Mouse (Mus musculus): Measurements from ENCODE around the gene Isl2.

Isl2 gene

DNA sequence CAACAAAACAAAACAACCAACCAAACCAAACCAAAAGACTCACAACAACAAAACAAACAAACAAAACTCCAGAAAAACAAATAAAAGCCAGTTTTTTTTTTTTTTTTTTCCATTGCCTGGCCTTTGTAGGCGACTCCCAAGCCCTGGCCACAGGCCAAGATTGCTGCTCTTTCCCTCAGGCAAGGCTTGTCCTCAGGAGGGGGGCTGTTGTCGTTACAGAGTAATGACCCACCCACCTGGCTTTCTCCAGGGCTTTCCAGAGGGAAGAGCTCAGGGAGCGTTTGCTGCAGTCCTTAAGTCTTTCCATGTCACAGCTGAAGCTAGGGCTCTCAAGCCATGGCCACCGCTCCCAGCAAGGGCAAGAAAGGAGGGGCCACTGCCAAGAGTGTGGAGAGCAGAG, at the start of gene Isl2:
TSS of gene Isl2 (plus strand) at position 296 of the 400 bp plus-strand sequence.
- peak; percentile 15 for DNase-seq (ENCODE audit: low spot score)

DNA sequence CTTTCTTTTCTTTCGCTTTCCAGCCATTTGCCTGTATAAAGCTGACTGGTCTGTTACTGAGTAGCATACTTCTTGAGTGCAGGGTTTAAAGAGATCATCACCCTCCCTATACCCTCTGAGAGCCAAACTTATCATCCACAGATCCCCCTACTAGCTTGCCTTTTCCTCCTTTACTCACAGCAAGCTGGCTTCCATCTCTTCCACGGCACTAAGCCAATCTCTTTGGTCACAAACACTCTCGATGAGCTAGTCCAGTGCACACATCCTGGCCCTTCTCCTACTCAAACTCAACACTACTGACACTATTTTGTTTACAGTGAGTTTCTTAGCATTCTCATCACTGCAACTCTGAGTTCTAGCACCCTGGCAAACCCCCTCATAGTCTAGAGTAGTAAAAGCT, 30.6 kb upstream of the Isl2 start:
- no peak for DNase-seq (ENCODE audit: low spot score)

DNA sequence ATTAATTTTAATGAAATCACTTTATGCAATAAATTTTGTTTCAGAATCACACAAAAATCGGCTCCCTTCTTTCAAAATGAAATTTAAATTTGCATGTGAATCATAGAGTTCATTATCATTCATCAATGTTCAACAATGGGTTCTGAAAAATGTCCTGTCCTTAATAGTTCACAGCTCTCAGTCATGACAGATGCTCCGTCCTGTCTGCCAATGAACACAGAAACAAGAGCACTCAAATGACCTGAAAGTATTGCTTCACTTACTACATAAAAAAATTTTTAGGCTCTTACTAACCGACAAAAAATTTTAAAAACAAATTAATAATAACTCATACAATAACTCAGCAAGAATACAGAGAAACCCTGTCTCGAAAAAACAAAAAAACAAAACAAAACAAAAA, 29.8 kb upstream of the Isl2 start:
- no peak for DNase-seq (ENCODE audit: low spot score)

DNA sequence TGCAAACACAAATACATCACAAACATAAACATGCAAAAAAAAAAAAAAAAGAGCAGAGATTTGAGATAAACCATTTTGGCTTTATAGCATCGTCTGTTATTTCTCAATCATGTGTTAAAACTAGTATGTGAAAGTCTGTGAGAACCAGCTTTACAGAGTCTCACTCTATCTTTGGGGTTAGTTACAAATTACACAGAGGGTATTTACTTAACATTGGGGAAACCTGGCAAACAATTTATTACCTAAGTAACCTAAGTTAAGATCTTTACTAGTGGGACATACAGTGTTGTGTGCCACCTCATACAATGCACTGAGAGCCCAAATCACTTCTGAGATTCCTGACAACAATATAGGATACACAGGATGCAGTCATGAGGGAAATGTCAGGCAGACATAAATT, 28.7 kb upstream of the Isl2 start:
- no peak for DNase-seq (ENCODE audit: low spot score)

DNA sequence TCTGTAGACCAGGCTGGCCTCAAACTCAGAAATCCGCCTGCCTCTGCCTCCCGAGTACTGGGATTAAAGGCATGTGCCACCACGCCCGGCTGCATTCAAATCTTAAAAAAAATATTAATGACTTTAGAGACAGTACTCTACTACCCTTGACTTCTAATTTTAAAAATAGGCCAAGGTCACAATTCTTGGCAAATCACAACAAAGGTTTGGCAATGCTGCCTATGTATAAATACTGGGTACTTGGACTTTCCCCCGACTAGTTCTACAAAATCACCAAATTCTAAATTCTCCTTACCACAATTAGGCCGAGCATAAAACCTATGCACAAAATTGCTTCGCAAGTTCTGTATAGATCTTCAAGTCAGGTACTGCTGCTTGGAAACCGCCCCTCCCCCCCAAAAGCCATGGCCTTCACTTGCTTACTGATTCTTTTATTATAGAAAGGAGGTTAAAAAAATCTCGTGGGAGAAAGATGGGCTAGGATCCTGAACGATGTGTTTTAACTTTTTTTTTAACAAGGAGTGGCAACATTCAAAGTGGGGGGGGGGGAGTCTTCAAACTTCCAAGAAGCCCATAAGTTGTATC, 27.7 kb upstream of the Isl2 start:
- peak; percentile 18 for DNase-seq (ENCODE audit: low spot score)

DNA sequence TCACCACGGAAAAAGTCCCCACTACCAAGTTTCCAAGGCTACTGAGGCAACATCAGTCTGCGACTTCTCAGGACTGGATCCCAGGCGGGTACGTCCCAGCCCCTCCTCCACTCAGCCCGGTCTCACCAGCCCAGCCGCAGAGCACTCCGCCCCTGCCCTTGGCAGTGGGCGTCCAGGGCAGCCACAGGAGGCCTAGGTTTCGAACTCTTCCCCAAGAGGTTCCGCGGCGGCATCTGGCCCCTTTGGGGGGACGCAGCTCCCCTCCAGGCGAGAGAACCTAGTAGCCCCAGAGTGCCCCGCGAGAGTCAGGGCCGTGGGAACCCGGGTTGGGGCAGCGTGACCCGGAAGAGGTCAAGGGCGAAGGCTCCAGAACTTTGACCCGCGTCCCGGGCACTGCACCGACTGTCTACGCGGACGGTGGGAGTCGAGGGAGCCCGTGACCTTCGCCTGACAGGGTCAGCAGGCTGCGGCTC, 26.9 kb upstream of the Isl2 start:
- peak; percentile 75 for DNase-seq (ENCODE audit: low spot score)

DNA sequence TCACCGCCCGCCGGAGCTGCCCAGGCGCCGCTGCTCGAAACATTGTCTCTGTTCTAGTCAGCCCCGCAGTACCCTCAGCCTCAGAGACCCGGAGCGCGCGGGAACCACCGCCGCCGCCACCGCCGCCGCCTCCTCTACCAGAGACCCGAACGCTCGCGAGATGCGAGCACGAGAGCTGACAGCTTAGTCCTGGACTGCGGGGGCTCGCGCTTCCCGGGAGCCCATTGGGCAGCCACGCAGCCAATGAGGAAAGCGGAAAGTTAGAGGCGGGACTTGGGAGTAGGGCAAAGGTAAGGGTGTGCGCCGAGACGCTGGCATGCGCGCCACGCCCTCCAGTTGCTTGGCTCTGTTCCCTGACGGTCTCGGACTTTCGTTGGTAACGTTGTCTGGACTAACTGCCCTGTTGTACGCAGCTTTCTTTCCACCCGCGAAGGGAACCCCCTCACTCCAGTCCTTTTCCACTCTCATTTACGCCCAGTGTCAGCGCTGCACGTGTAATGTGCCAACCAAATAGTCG, 26.4 kb upstream of the Isl2 start, which contains the start of gene Etfa:
TSS of gene Etfa (minus strand) at position 217 of the 517 bp plus-strand sequence.
- DNase-seq (ENCODE audit: low spot score) = peak; percentile 98

DNA sequence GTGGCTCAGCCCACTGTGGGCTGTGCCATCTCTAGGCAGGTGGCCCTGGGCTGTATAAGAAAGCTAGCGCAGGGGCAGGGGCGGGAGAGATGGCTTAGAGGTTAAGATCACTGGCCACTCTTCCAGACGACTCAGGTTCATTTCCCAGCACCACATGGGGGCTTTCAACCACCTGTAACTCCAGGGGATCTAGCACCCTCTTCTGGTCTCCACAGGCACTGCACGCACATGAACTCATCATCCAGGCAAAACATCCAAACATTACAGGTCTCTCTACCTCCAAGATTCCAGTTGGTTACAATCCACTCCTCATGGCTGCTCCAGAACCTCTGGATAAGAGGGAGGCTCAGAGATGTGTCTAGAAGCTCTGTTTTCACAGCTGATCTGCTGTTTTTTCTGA, 12.8 kb upstream of the Isl2 start:
- DNase-seq (ENCODE audit: low spot score) = no peak

DNA sequence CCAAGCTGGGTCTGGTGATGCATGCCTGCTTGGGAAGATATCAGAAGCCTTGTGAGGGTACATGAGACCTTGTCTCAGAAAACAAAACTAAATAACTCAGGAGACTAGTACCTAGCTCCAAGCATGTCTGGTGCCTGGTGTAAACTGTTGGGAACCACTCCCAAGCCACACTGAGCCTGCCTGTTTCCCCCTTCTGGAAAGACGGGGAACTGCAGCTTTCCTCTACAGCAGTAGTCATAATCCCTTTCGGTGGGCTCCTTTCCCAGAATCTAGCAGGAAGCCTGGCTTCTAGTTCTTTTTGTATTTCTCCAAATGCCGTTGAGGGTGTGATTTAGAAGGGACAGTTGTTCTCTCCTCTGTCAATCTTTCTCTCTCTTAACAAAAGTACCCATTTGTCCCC, 2.6 kb upstream of the Isl2 start:
- peak; percentile 83 for DNase-seq (ENCODE audit: low spot score)

DNA sequence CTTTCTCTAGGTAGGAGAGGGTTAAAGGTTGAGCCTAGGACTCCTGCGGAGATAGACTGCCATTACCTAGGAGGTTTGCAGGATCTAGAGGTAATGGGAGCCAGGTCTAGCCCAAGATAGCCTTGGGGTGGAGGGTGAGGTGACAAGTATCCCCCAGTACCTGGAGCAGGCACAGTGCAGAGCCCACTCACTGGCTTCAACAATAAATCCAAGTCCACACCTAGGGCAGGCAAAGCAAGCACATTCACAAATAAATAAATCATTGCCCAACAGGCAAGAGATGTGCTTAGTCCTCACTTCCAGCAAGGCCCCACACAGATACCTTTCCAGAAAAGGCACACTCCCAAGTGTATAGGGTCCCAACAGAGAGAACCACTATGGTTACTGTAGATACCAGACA, 534 bp downstream of the Isl2 start:
- no peak for DNase-seq (ENCODE audit: low spot score)

DNA sequence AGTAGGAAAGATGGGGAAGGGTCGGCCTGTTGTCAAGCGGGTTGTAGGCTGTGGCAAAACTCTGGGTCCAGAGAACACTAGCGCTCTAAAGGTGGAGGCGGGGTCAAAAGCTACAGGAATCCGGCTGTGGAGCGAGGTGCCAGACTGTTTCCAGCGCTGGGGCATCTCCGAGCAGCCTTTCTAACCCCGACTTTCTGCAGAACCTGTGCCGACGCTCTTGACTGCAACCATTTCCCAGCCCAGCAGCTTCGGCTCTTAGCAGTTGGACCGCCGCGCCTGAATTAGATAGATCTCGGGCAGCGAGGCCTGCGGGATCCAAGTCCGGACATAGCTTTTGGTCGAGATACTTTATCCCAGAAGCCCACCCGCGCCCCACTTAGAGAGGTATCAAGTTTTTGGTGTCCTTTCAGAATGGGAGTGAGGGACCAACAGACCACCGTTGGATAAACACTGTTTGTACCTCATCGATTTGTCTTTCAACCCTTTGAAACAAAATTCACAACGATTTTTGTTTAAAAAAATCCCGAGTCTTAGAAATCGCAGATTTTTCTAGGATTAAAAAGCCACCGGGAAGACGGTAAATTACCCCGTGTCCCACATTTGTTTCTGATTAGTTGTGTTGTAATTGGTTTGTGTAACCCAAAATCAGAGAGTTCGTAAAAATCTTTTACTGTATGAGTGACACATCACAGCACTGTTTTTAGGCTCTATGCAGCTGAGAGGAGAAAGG, 1.4 kb downstream of the Isl2 start:
- DNase-seq (ENCODE audit: low spot score) = peak; percentile 63

DNA sequence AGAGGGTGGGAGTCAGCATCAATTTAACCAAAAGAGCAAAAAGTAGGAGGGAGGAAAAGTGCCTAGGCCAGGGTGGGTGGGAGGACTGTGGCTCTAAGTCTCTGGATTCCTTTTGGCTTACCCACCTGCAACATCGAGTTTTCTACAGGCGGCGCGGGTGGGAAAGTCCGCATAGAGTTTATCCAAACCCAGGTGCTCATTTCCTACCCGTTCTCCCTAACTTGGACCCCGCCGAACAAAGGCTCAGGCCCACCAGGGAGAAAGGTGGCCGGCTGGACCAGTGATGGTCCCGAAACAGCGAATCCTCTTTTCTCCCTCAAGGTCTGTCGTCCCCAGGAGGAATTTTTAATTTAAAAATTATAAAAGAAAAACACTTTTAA, 1.9 kb downstream of the Isl2 start:
- peak; percentile 59 for DNase-seq (ENCODE audit: low spot score)

DNA sequence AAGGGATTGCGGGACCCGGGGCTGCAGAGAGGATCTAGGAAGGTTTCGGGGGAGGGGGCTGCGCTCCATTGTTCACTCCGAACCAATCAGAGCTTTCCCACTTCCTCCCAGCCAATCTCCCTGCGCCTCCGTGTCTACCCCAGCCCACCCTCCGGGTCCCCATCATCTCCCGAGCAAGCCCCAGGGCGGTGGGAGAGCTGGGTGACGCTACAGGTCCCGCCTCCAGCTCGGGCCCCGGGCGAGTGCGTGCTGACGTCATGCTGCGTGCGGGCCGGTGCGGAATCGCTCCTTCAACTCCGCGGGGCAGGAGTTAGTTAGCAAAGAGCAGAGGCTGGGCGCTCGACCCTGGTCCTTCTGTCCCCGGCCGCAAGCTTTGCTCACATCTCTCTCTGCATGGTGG, 2.4 kb downstream of the Isl2 start:
- DNase-seq (ENCODE audit: low spot score) = peak; percentile 94

DNA sequence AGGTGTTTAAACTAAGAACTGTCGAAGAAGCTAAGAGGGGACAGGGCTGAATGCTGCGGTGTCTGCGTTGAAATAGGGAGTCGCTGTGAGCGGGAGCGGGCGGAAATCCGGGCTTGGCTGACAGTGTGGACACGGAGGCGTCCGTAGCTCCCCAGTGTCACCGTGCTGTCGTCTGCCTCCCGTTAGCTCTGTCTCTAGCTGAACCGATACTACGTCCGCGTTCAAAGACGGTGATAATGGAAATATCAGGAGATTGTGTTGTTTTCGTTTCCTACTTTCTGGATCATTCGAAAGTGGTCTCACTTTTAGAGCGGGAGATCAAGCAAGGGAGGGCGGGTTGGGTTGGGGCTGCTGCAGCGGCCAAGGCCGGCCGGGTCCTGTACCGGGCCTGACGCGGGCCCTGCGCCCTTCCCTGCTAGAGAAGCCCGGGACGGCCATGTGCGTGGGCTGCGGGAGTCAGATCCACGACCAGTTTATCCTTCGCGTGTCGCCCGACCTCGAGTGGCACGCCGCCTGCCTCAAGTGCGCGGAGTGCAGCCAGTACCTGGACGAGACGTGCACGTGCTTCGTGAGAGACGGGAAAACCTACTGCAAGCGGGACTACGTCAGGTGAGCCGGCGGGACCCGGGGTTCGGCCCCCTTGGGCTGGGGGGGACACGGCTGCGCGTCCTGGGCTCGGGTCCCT, 3.4 kb downstream of the Isl2 start:
- DNase-seq (ENCODE audit: low spot score) = peak; percentile 57

DNA sequence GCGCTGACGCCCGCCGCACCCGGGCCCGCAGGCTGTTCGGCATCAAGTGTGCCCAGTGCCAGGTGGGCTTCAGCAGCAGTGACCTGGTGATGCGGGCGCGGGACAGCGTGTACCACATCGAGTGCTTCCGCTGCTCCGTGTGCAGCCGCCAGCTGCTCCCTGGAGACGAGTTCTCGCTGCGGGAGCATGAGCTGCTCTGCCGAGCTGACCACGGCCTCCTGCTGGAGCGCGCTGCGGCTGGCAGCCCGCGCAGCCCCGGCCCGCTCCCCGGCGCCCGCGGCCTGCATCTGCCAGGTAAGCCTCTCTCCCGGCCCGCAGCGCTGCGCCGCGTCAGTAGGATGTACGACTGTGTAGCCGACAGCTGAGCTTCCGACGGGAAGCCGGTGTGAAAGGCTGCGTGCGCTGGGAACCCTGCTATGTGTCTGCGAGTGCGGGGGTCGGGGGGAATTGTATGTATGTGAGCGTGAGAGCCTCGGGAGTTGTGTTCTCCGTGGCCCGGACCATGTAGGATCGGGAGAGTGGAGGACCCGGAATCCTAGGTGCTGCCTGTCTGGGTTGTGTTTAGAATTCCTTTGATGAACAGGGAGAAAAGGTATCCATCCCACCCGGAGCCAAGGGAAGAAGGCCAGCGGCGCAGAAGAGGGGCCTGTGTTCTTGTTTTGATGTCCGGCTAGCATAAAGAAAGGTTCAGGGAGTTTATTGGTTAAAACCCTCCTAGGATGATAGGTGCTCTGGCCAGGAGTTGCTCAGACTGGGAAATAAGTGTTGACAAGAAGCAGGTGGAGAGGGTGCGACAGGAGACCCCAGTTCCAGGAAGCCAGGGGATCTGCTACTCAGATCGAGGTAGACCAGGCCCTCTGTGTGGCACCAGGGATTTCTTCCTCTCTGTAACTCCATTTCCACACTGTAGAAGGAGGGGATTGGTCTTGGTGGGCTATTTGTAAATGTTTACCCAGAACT, 4.2 kb downstream of the Isl2 start:
- DNase-seq (ENCODE audit: low spot score) = peak; percentile 54

DNA sequence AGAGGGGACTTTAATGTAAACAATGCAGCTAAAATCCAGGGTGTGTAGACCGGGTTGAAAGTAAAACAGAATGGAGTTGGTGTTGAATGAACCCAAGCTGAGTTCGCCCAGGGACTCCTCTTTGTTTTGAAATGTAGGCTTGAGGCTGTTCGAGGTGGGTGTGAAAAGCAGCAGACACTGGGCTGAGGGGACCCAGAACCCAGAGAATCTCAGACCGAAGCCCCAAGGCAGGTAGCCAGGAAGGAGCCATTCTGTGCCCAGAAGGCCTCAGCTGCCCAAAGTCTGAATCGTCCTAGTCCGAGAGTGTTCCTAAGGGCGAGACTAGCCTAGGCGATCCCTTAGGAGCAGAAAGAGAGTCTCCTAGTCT, 4.8 kb downstream of the Isl2 start:
- peak; percentile 66 for DNase-seq (ENCODE audit: low spot score)

DNA sequence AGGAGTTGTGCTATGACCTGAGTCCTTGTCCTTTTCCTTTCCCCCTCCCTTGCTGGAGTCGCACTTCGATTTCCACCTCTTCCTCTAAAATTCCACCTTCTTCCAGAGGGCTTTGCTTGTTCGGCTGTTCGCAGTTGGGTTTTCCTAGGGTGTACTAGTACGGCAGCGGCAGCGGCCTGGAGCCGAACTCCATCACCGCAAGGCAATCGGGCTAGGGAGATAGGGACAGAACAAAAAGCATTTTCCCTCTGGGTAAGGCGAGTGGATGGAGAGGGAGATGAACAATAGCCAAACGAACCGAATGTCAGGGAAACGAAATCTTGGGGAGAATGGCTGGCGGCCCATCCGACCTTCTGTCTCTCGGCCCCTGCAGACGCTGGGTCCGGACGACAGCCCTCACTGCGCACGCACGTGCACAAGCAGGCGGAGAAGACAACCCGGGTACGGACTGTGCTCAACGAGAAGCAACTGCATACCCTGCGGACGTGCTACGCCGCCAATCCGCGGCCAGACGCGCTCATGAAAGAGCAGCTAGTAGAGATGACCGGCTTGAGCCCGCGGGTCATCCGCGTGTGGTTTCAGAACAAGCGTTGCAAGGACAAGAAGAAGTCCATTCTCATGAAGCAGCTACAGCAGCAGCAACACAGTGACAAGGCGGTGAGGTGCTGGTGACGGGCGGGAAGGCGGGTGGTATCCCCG, 5.4 kb downstream of the Isl2 start:
- DNase-seq (ENCODE audit: low spot score) = peak; percentile 70

DNA sequence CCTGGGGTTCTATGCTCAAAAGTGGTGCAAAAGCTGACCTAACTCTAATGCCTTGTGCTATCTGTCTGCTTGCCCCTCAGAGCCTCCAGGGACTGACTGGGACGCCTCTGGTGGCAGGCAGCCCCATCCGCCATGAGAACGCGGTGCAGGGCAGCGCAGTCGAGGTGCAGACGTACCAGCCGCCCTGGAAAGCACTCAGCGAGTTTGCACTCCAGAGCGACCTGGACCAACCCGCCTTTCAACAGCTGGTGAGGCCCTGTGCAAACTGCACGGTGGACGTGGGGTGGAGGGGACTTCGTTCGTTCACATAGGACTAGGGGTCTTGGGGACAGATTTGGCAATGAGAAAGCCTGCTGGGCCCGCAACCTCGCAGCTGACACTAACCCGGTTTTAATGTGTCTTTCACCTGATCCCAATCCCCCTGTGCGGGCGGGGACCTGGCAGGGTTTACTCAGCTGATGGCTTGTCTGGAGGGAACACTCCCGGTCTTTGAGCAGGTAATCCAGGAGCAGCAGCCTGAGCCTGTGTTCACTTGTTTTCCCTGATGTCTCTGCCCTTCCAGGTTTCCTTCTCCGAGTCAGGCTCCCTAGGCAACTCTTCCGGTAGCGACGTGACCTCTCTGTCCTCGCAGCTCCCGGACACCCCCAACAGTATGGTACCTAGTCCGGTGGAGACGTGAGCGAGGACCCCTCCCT, 6.5 kb downstream of the Isl2 start:
- peak; percentile 65 for DNase-seq (ENCODE audit: low spot score)

DNA sequence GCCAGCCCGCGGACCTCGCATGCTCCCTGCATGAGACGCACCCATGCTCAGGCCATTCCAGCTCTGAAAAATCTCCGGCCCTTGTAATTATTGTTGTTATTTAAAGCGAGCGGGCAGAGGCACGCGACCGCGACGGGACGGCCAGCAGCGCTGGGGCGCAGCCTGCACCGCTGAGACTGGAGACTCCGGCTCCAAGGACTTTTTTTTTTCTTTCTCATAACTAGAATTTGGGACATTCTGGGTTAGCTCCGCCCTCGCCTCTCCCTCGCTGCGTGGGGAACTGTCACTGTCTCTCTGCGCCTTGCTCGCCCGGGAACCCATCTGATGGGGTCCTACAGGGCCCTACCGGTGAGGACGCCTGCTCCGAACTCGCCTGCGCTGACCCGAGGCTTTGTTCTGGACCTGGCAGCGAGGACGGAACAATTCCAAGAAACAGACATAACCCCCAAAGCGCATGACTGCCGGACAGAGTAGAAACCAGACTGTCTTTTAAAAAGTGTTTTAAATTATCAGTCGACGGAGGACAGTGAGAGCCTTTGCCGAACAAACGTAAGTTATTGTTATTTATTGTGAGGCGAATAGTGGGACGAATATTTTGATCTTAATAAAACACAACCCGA, 7.2 kb downstream of the Isl2 start:
- DNase-seq (ENCODE audit: low spot score) = peak; percentile 44

Data from embryo, embryonic 10.5 days (tissue).